Mouse (Mus musculus) G1E (cell line): Measurements from ENCODE around the gene Adcy3. TPM values are rescaled to one million over a fixed set of nuclear protein-coding genes. Genes with fewer than 3 reads are reported as not detected.

Experiments used
- ATAC-seq: 2 replicates; pipeline ENCODE4 v1.8.0; 2016; ENCODE audit warnings: mild to moderate bottlenecking; ENCODE audit not compliant: insufficient number of reproducible peaks, poor library complexity, low FRiP score, severe bottlenecking; ENCODE audit errors: extremely low read depth
- DNase-seq: peaks from one replicate; pipeline ENCODE4 v3.0.0; 2012; ENCODE audit warnings: low spot score
- H3K27me3 ChIP-seq: 2 replicates; pipeline ENCODE4 v1.6.1; 2012; ENCODE audit warnings: mild to moderate bottlenecking, low read length, inconsistent platforms; ENCODE audit not compliant: insufficient read depth
- H3K36me3 ChIP-seq: replicated peaks from 2 replicates; pipeline ENCODE3; 2012; ENCODE audit warnings: mild to moderate bottlenecking, inconsistent platforms
- H3K4me1 ChIP-seq: 2 replicates; pipeline ENCODE4 v1.6.1; 2012; ENCODE audit warnings: low read depth, low read length, inconsistent platforms, mixed read lengths; ENCODE audit not compliant: insufficient read depth
- H3K4me3 ChIP-seq: 2 replicates; pipeline ENCODE4 v1.5.1; 2012; ENCODE audit warnings: low read depth, mild to moderate bottlenecking, inconsistent platforms, low read length, moderate library complexity, mixed read lengths
- H3K9me3 ChIP-seq: replicated peaks from 2 replicates; pipeline ENCODE4 v1.6.1; 2012; ENCODE audit warnings: inconsistent platforms
- CTCF ChIP-seq: IDR thresholded peaks from 2 replicates; pipeline ENCODE4 v1.5.1; 2012; ENCODE audit warnings: low read depth, low read length, inconsistent platforms, mixed read lengths
- GATA1 ChIP-seq: IDR thresholded peaks from 2 replicates; pipeline ENCODE4 v1.6.1; 2012; ENCODE audit warnings: borderline replicate concordance, low read length, inconsistent platforms, mixed read lengths
- GATA2 ChIP-seq: IDR thresholded peaks from 2 replicates; pipeline ENCODE4 v1.6.1; 2012; ENCODE audit warnings: low read depth, low read length, inconsistent platforms, borderline replicate concordance
- POLR2AphosphoS5 ChIP-seq: IDR thresholded peaks from 2 replicates; pipeline ENCODE4 v1.6.1; 2012; ENCODE audit warnings: low read depth, low read length, inconsistent platforms; ENCODE audit not compliant: insufficient replicate concordance
- TAL1 ChIP-seq: conservative IDR thresholded peaks from 2 replicates; pipeline ENCODE4 v1.6.1; 2012; ENCODE audit warnings: low read depth, low read length, inconsistent platforms, mixed read lengths
- polyA plus RNA-seq: library from polyadenylated mRNA; stranded (reverse); fragments of >175 nt; gene quantifications from 2 replicates; pipeline ENCODE4 v1.2.3, GENCODE M21; 2012
- total RNA-seq, 2 experiments: library from RNA; stranded (forward) in 1 of 2; stranded (reverse) in 1 of 2; fragments of 200-1000 nt in 1 of 2; fragments of >200 nt in 1 of 2; fragmentation: Nextera tagmentation in 1 of 2; gene quantifications; 2 replicates each; pipeline ENCODE4 v1.2.3; 2014 to 2017

Gene Adcy3
- total and polyA plus RNA-seq, 3 experiments, result 0.05 TPM; not detected in 2

DNA sequence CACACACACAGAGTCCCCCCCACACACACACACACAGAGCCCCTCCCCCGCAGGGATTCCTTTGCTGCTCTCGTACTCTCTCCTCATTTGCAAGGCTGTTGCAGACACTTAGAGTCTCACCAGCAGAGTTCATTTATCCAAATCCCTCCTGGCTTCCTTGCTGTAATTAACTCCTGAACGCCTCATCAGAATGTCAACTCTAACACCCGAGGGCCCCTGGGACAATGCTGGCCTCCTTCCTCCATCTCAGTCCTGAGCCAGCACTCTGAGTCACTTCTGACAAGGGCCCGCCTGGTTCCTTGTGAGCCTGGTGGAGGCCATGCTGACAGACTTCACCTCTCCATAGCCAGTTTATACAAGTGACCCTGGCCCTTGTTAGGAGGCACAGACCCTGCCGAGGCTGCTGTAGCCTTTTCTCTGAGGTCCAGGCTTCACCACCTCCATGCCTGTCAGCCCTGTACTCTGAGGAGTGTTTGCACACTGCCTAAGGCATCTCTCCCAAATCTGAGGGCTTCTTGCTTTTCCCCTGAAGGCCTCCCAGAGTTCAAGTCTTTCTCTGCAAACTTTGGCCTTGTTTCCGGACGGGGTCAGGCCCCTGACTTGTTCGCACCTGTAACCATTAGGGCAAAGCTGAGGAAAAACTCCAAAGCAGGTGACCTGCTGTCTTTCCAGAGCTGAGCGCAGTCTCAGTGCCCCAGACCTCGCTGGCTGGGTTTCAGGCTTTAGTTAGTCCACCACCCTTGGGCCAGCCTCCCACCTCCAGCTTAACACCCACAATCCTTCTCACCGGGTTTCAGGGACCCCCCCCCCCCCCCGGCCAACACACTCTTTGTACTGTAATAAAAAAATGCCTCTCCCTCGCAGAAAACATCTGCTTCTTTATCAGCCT, 55.5 kb downstream of the Adcy3 start:
- Histone ChIP-seq H3K4me1 (peaks cover 4% of the 10 kb centered on the region; the same call in 1 of the 2 replicates), H3K9me3 (no peaks in the 10 kb centered on the region), H3K4me3 (no peak overlapping the region), H3K27me3 (no peaks in the 10 kb centered on the region; the same call in 1 of the 2 replicates), H3K36me3 (no peaks in the 10 kb centered on the region)
- ATAC-seq (no peak), DNase-seq (no peak)
- TF ChIP-seq GATA1 (no peak), CTCF (no peak), POLR2AphosphoS5 (no peak), GATA2 (no peak), TAL1 (no peak)

- H3K9me3 ChIP-seq, result no peaks in the 10 kb centered on the region
- TF ChIP-seq GATA1 (no peak), POLR2AphosphoS5 (no peak), CTCF (0 out of 2 replicates have a peak, but pooled peaks have one; percentile 6), GATA2 (no peak), TAL1 (no peak)
- no peaks in the 10 kb centered on the region; the same call in 1 of the 2 replicates for H3K27me3 ChIP-seq
- H3K36me3 ChIP-seq, result no peaks in the 10 kb centered on the region
- ATAC-seq, result no peak
- no peak overlapping the region for H3K4me3 ChIP-seq
- peaks cover 4% of the 10 kb centered on the region; the same call in 1 of the 2 replicates for H3K4me1 ChIP-seq
- no peak for DNase-seq
Observed at GRCm38 (mm10) chr12:4189060-4189447, 56.2 kb downstream of the Adcy3 start.

DNA sequence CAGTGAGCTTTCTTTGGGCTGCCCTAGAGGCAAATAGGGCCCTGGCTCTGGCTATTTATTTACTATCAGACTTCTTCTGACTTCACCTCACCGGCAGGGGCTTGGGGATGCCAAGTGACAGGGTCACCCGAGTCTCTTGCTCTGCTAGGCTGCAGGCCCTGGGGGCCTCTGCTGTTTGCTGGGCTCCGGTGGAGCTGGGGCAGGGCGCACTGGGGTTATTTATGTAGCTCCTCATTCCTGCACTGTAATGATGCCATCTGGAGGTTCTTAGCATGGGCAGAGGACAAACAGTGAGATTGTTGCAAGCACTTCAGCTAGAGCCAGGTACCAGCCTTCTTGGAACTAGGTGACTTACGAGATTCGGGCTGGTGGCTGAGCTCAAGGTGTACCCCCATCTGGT, 59.6 kb downstream of the Adcy3 start:
- H3K27me3 ChIP-seq, result peaks cover 3% of the 10 kb centered on the region; the same call in 1 of the 2 replicates
- DNase-seq (no peak), ATAC-seq (no peak)
- H3K9me3 ChIP-seq, result no peaks in the 10 kb centered on the region
- TF ChIP-seq GATA2 (no peak), GATA1 (no peak), CTCF (no peak), POLR2AphosphoS5 (no peak), TAL1 (no peak)
- no peak overlapping the region for H3K4me3 ChIP-seq
- H3K36me3 ChIP-seq, result no peaks in the 10 kb centered on the region
- peaks cover 4% of the 10 kb centered on the region; the same call in 1 of the 2 replicates for H3K4me1 ChIP-seq

- TF ChIP-seq POLR2AphosphoS5, result no peak
- no peak for TF ChIP-seq GATA1
- no peak for TF ChIP-seq CTCF
- TF ChIP-seq TAL1, result no peak
- no peak for TF ChIP-seq GATA2
- no peak for ATAC-seq
- Histone ChIP-seq H3K4me3 (no peak overlapping the region), H3K9me3 (no peaks in the 10 kb centered on the region), H3K36me3 (no peaks in the 10 kb centered on the region), H3K4me1 (peaks cover 2% of the 10 kb centered on the region; the same call in 1 of the 2 replicates), H3K27me3 (peaks cover 3% of the 10 kb centered on the region; the same call in 1 of the 2 replicates)
- no peak for DNase-seq
Observed at GRCm38 (mm10) chr12:4193025-4193740, 60.3 kb downstream of the Adcy3 start.

DNA sequence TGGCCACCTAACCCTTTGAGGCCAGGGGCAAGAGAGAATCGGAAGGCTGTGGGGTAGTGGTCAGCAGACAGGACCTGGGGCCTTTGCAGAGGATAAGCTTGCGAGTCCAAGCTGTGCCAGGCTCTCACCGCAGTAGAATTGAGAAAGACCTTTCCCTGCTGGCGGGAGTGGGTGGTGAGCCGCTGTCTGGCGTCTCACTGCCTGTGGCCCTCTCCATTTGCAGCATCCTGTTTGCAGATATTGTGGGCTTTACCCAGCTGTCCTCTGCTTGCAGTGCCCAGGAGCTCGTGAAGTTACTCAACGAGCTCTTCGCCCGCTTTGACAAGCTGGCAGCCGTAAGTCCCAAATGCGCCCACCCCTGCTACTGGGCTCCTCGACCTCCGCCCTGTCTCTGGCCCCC, 61.7 kb downstream of the Adcy3 start:
- no peaks in the 10 kb centered on the region for H3K4me1 ChIP-seq
- ATAC-seq, result no peak
- H3K27me3 ChIP-seq, result peaks cover 3% of the 10 kb centered on the region; the same call in 1 of the 2 replicates
- no peak for TF ChIP-seq CTCF
- no peak for TF ChIP-seq GATA2
- TF ChIP-seq GATA1, result no peak
- TF ChIP-seq POLR2AphosphoS5, result no peak
- TF ChIP-seq TAL1, result no peak
- H3K4me3 ChIP-seq, result no peak overlapping the region
- no peaks in the 10 kb centered on the region for H3K9me3 ChIP-seq
- no peak for DNase-seq
- H3K36me3 ChIP-seq, result no peaks in the 10 kb centered on the region

- Histone ChIP-seq H3K4me1 (no peaks in the 10 kb centered on the region), H3K4me3 (no peak overlapping the region), H3K36me3 (no peaks in the 10 kb centered on the region), H3K9me3 (no peaks in the 10 kb centered on the region), H3K27me3 (peaks cover 3% of the 10 kb centered on the region; the same call in 1 of the 2 replicates)
- ATAC-seq, result no peak
- DNase-seq, result no peak
- TF ChIP-seq GATA1 (no peak), POLR2AphosphoS5 (no peak), GATA2 (no peak), TAL1 (no peak), CTCF (no peak)
Observed at GRCm38 (mm10) chr12:4198702-4199101, 65.8 kb downstream of the Adcy3 start.
